Mouse (Mus musculus) heart, postnatal 0 days (tissue): ENCODE results near the gene Ecsit.

Experiments
- CTCF ChIP-seq: IDR thresholded peaks from 2 replicates; pipeline ENCODE4 v1.5.1; 2016; ENCODE audit warnings: antibody characterized with exemption, control low read depth, low read depth
- EP300 ChIP-seq: IDR thresholded peaks from 2 replicates; pipeline ENCODE4 v1.6.1; 2016; ENCODE audit warnings: antibody characterized with exemption, low read depth

DNA sequence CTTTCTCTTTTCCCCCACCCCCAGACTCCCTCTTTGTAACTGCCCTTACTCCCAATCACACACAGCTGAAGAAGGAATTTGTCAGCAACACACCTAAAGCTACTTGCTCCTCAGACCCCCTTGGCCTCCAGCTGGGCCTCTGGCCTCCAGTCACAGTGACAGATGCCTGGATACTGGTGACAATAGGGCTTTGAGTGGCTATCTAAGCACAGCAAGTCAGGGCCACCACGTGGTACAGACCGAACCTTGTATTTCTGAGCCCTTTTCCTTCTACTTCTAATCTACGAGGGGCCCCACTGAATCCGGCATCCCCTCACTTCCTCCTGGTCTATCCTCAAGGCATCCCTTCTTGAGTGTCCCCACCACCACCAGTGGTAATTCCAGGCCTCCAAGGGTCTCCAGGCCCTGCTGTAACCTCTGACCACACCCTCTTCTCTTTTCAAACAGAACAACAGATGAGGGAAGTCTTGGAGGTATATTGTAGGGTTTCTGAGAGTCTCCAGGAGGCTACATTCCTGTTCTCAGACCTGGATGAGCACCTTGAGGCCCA lies 35.4 kb downstream of the Ecsit start:
- TF ChIP-seq CTCF (no peak), EP300 (no peak)
